Comparison of ENCODE assay signal across 16 mouse cellular contexts in genomic region chr2:170045896-170046295, GRCm38 (mm10).
DNase-seq lines count a peak whose midpoint lies in the region; ATAC-seq and TF ChIP-seq lines count a peak whose summit lies in the region.
"Had no signal": no experiment of that assay in that cellular context is flagged by ENCODE, and none has a peak within 500 bp of the region (broad histone marks: within the 10 kb centered on the region; RNA-seq: fewer than 3 reads in every experiment).

No protein-coding gene starts in this region.

- TF ChIP-seq CTCF in spleen, adult 2 months (IDR thresholded peaks at IDR 0.05; ENCODE audit: extremely low read depth, insufficient read depth, insufficient read length, insufficient replicate concordance) = peak; percentile 12; the same call in 1 of the 2 replicates

- no peak overlapping the region for H3K4me2 ChIP-seq in intestine, embryonic 16.5 days (ENCODE audit: low read depth, low read length)
- H3K4me2 ChIP-seq in intestine, embryonic 15.5 days (replicated peaks) = no peak overlapping the region

- no peaks in the 10 kb centered on the region for H3K9me3 ChIP-seq in intestine, embryonic 16.5 days (ENCODE audit: control insufficient read depth, low read length)
- H3K9me3 ChIP-seq in intestine, embryonic 15.5 days = no peaks in the 10 kb centered on the region

- H3K4me3 ChIP-seq in intestine, embryonic 16.5 days (ENCODE audit: low read length) = no peak overlapping the region
- H3K4me3 ChIP-seq in intestine, embryonic 15.5 days (replicated peaks) = no peak overlapping the region
- no peak overlapping the region for H3K4me3 ChIP-seq in spleen, adult 2 months (ENCODE audit: extremely low read depth, insufficient read depth, insufficient read length)
- H3K4me3 ChIP-seq: forebrain, embryonic 10.5 days had no signal

- WGBS in intestine, embryonic 16.5 days = 87% methylated on average over 11 of the region's 11 CpGs
- WGBS in intestine, embryonic 15.5 days = 85% methylated on average over 11 of the region's 11 CpGs
- WGBS in spleen, adult 2 months = 88% methylated on average over 11 of the region's 11 CpGs

- no peak for DNase-seq in spleen, adult 2 months (ENCODE audit: low read depth in 1 of 2, low spot score in 2 of 2)
- DNase-seq in spleen, postnatal 36 days (ENCODE audit: low spot score in 2 of 2) = no peak
- peak; percentile 80 for DNase-seq in WW6 (ENCODE audit: low read depth, low spot score)
- DNase-seq in splenic B cell, adult 2 months (ENCODE audit: low read depth, low spot score) = peak; percentile 19
- no peak for DNase-seq in heart, adult 9 months (ENCODE audit: low spot score in 2 of 2)
- no peak for DNase-seq in heart, postnatal 4 days
- DNase-seq: adrenal gland, adult 8-10 months; heart, postnatal 14 days; lung, adult 18-20 months; midbrain, embryonic 14.5 days; right cerebral cortex, postnatal 25 days; thymus, adult 18-20 months had no signal

- no peak overlapping the region for H3K27ac ChIP-seq in intestine, embryonic 16.5 days (ENCODE audit: low read length)
- no peak overlapping the region for H3K27ac ChIP-seq in intestine, embryonic 15.5 days
- no peak overlapping the region for H3K27ac ChIP-seq in spleen, adult 2 months (ENCODE audit: insufficient read depth, low read length)
- H3K27ac ChIP-seq: forebrain, embryonic 10.5 days had no signal

- no peaks in the 10 kb centered on the region for H3K27me3 ChIP-seq in intestine, embryonic 16.5 days (replicated peaks; ENCODE audit: control insufficient read depth, insufficient read depth, low read length)
- no peaks in the 10 kb centered on the region for H3K27me3 ChIP-seq in intestine, embryonic 15.5 days (replicated peaks)
- H3K27me3 ChIP-seq in spleen, adult 2 months (ENCODE audit: control insufficient read depth, insufficient read depth, low read length) = no peaks in the 10 kb centered on the region
- H3K27me3 ChIP-seq in splenic B cell, adult 2 months (ENCODE audit: control insufficient read depth, insufficient read depth, low read length, poor library complexity, severe bottlenecking) = no peaks in the 10 kb centered on the region

- no peak for TF ChIP-seq POLR2A in spleen, adult 2 months (IDR thresholded peaks at IDR 0.05; ENCODE audit: low read depth, low read length)

- no peaks in the 10 kb centered on the region for H3K36me3 ChIP-seq in intestine, embryonic 16.5 days (ENCODE audit: control insufficient read depth, insufficient read depth, low read length)
- H3K36me3 ChIP-seq in intestine, embryonic 15.5 days = no peaks in the 10 kb centered on the region
- H3K36me3 ChIP-seq in spleen, adult 2 months (ENCODE audit: control insufficient read depth, insufficient read depth, low read length) = no peaks in the 10 kb centered on the region
- no peaks in the 10 kb centered on the region for H3K36me3 ChIP-seq in splenic B cell, adult 2 months (ENCODE audit: control insufficient read depth, insufficient read depth, low read length, poor library complexity, severe bottlenecking)
- H3K36me3 ChIP-seq: forebrain, embryonic 10.5 days; G1E had no signal

- peak; percentile 21; the same call in 1 of the 2 replicates for ATAC-seq in intestine, embryonic 16.5 days
- ATAC-seq in intestine, embryonic 15.5 days = no peak; the same call in 1 of the 2 replicates

- no peak overlapping the region for H3K9ac ChIP-seq in intestine, embryonic 16.5 days (ENCODE audit: low read depth, low read length)
- H3K9ac ChIP-seq in intestine, embryonic 15.5 days = no peak overlapping the region

- no peaks in the 10 kb centered on the region; the same call in 1 of the 2 replicates for H3K4me1 ChIP-seq in intestine, embryonic 16.5 days (ENCODE audit: control insufficient read depth, insufficient read depth, low read length)
- H3K4me1 ChIP-seq in intestine, embryonic 15.5 days (replicated peaks) = peaks cover 3% of the 10 kb centered on the region; the same call in 1 of the 2 replicates
- H3K4me1 ChIP-seq in spleen, adult 2 months (ENCODE audit: control insufficient read depth, insufficient read depth, insufficient read length) = no peaks in the 10 kb centered on the region

Comparison
In these comparisons a context has a peak if more than half of its experiments do, and no peak if none do; other contexts are left out.
1. DNase-seq: peak in WW6 (single experiment) and splenic B cell, adult 2 months (single experiment); none in spleen, adult 2 months (0 of 2), spleen, postnatal 36 days (0 of 2), heart, adult 9 months (0 of 2) and heart, postnatal 4 days (single experiment).